Mouse (Mus musculus) bone marrow macrophage, adult 2 months (primary cell): ENCODE measurements around the gene Oxsr1. TPM values are rescaled to one million over a fixed set of nuclear protein-coding genes. Genes with fewer than 3 reads are reported as not detected.
A peak's percentile ranks its signal among the peaks of the same experiment; 100 is the strongest.

Source experiments
- H3K27ac ChIP-seq: 2 replicates; pipeline ENCODE4 v1.5.1; 2012; ENCODE audit warnings: low read depth, low read length; ENCODE audit not compliant: insufficient read depth
- H3K4me1 ChIP-seq: 2 replicates; pipeline ENCODE4 v1.6.1; 2012; ENCODE audit warnings: low read length; ENCODE audit not compliant: control insufficient read depth, insufficient read depth
- H3K4me3 ChIP-seq: 2 replicates; pipeline ENCODE4 v1.5.1; 2012; ENCODE audit warnings: mild to moderate bottlenecking, low read length, moderate library complexity; ENCODE audit not compliant: insufficient read depth
- CTCF ChIP-seq: IDR thresholded peaks from 2 replicates; pipeline ENCODE4 v1.5.1; 2012; ENCODE audit warnings: low read depth, mild to moderate bottlenecking, low read length, moderate library complexity
- POLR2A ChIP-seq: IDR thresholded peaks from 2 replicates; pipeline ENCODE4 v1.6.1; 2012; ENCODE audit warnings: mild to moderate bottlenecking, low read depth, low read length, borderline replicate concordance
- polyA plus RNA-seq: library from polyadenylated mRNA; stranded (reverse); fragments of >200 nt; gene quantifications from 2 replicates; pipeline ENCODE4 v1.2.4, GENCODE M21; 2012; ENCODE audit not compliant: missing spikeins, insufficient read depth, insufficient read length

Gene Oxsr1
- polyA plus RNA-seq, 1 experiment: 29.2 TPM

GRCm38 (mm10) chr9:119260825-119261224, 61.4 kb downstream of the Oxsr1 start:
- Histone ChIP-seq H3K4me1 (peaks cover 34% of the 10 kb centered on the region), H3K27ac (no peak overlapping the region), H3K4me3 (no peak overlapping the region)
- no peak for TF ChIP-seq POLR2A

- Histone ChIP-seq H3K4me3 (no peak overlapping the region), H3K27ac (no peak overlapping the region), H3K4me1 (peaks cover 38% of the 10 kb centered on the region)
- TF ChIP-seq CTCF (no peak), POLR2A (no peak)
Observed at GRCm38 (mm10) chr9:119258785-119259184, 63.4 kb downstream of the Oxsr1 start.

GRCm38 (mm10) chr9:119258128-119258527, 64.1 kb downstream of the Oxsr1 start:
- no peak for TF ChIP-seq POLR2A
- no peak for TF ChIP-seq CTCF
- H3K4me1 ChIP-seq: peaks cover 35% of the 10 kb centered on the region
- no peak overlapping the region for H3K4me3 ChIP-seq
- no peak overlapping the region for H3K27ac ChIP-seq

GRCm38 (mm10) chr9:119256161-119256560, 66.1 kb downstream of the Oxsr1 start:
- Histone ChIP-seq H3K4me3 (no peak overlapping the region), H3K4me1 (peaks cover 20% of the 10 kb centered on the region), H3K27ac (no peak overlapping the region)
- TF ChIP-seq POLR2A (no peak), CTCF (no peak)

GRCm38 (mm10) chr9:119255096-119255495, 67.1 kb downstream of the Oxsr1 start:
- no peak for TF ChIP-seq POLR2A
- no peak for TF ChIP-seq CTCF
- no peak overlapping the region for H3K4me3 ChIP-seq
- H3K4me1 ChIP-seq: peaks cover 23% of the 10 kb centered on the region
- no peak overlapping the region for H3K27ac ChIP-seq

- no peak overlapping the region for H3K27ac ChIP-seq
- TF ChIP-seq POLR2A (no peak), CTCF (no peak)
- H3K4me3 ChIP-seq: no peak overlapping the region
- peaks cover 30% of the 10 kb centered on the region for H3K4me1 ChIP-seq
Observed at GRCm38 (mm10) chr9:119254187-119254586, 68.0 kb downstream of the Oxsr1 start.

- TF ChIP-seq CTCF: no peak
- TF ChIP-seq POLR2A: no peak
- H3K27ac ChIP-seq: peak overlapping the region; percentile 75
- peak overlapping the region; percentile 8; the same call in 1 of the 2 replicates for H3K4me3 ChIP-seq
- H3K4me1 ChIP-seq: peaks cover 35% of the 10 kb centered on the region
Observed at GRCm38 (mm10) chr9:119247996-119248395, 74.2 kb downstream of the Oxsr1 start.

- TF ChIP-seq POLR2A (no peak), CTCF (no peak)
- Histone ChIP-seq H3K4me1 (peaks cover 35% of the 10 kb centered on the region), H3K4me3 (no peak overlapping the region), H3K27ac (peak overlapping the region; percentile 75)
Observed at GRCm38 (mm10) chr9:119246826-119247225, 75.4 kb downstream of the Oxsr1 start.

- TF ChIP-seq CTCF: no peak
- no peak for TF ChIP-seq POLR2A
- no peak overlapping the region for H3K27ac ChIP-seq
Observed at GRCm38 (mm10) chr9:119243981-119244380, 78.2 kb downstream of the Oxsr1 start.

GRCm38 (mm10) chr9:119241169-119241865, 80.9 kb downstream of the Oxsr1 start:
- peaks cover 2% of the 10 kb centered on the region for H3K4me1 ChIP-seq
- no peak for TF ChIP-seq POLR2A
- no peak for TF ChIP-seq CTCF
- no peak overlapping the region for H3K27ac ChIP-seq
- no peak overlapping the region for H3K4me3 ChIP-seq

More at GRCm38 (mm10) chr9:119243981-119244380, 78.2 kb downstream of the Oxsr1 start:
- no peak overlapping the region for H3K4me3 ChIP-seq
- peaks cover 21% of the 10 kb centered on the region for H3K4me1 ChIP-seq
